Mouse (Mus musculus) liver, embryonic 14.5 days (tissue): ENCODE results near the gene Numa1.

Experiments
- CTCF ChIP-seq: IDR thresholded peaks from 2 replicates; pipeline ENCODE4 v1.5.1; 2016; ENCODE audit warnings: antibody characterized with exemption, low read depth, control low read depth
- EP300 ChIP-seq: IDR thresholded peaks from 2 replicates; pipeline ENCODE4 v1.6.1; 2016; ENCODE audit warnings: antibody characterized with exemption, low read depth

GRCm38 (mm10) chr7:102019362-102019761, 85.5 kb downstream of the Numa1 start:
- TF ChIP-seq EP300: no peak
- no peak for TF ChIP-seq CTCF
